Mouse (Mus musculus): Measurements from ENCODE around the gene Scarf1.

- TF ChIP-seq CTCF (IDR thresholded peaks at IDR 0.05; ENCODE audit: low read depth), result no peak
- TF ChIP-seq EP300 (IDR thresholded peaks at IDR 0.05; ENCODE audit: low read depth), result no peak
Observed at GRCm38 (mm10) chr11:75521609-75522008, 8.3 kb downstream of the Scarf1 start.

Data from heart, postnatal 0 days (tissue).